Mouse (Mus musculus) embryonic facial prominence, embryonic 14.5 days (tissue): ENCODE results near the gene Dynlt1a. TPM values are rescaled to one million over a fixed set of nuclear protein-coding genes. Genes with fewer than 3 reads are reported as not detected.
"Not testable (repeated sequence)": the region's sequence is repeated elsewhere in the genome, so short reads cannot be mapped to it uniquely, and the experiment has no call there.

Experiments used
- ATAC-seq: fragments of 200-750 bp; cut with Nextera tagmentation; 2 replicates; pipeline ENCODE4 v1.8.0; 2017; ENCODE audit warnings: low read depth, moderate number of reproducible peaks, moderate TSS enrichment
- DNase-seq: peaks from one replicate; pipeline ENCODE4 v3.0.0-alpha.2; 2015; ENCODE audit warnings: low spot score
- H3K27ac ChIP-seq: fragments of 300-500 bp; sonication (generic); replicated peaks from 2 replicates; pipeline ENCODE4 v1.5.1; 2014; ENCODE audit warnings: low read depth, mild to moderate bottlenecking, low read length, moderate library complexity
- H3K27me3 ChIP-seq: fragments of 300-500 bp; sonication (generic); replicated peaks from 2 replicates; pipeline ENCODE4 v1.6.1; 2014; ENCODE audit warnings: low read length; ENCODE audit not compliant: control insufficient read depth, insufficient read depth
- H3K36me3 ChIP-seq: fragments of 300-500 bp; sonication (generic); 2 replicates; pipeline ENCODE4 v1.6.1; 2014; ENCODE audit warnings: low read length, mixed read lengths; ENCODE audit not compliant: control insufficient read depth, insufficient read depth
- H3K4me1 ChIP-seq: fragments of 300-500 bp; sonication (generic); 2 replicates; pipeline ENCODE4 v1.6.1; 2014; ENCODE audit warnings: antibody characterized with exemption, low read length; ENCODE audit not compliant: control insufficient read depth, insufficient read depth
- H3K4me2 ChIP-seq: fragments of 300-500 bp; sonication (generic); 2 replicates; pipeline ENCODE4 v1.6.1; 2014; ENCODE audit warnings: low read depth, mild to moderate bottlenecking, low read length, moderate library complexity, mixed read lengths
- H3K4me3 ChIP-seq: fragments of 300-500 bp; sonication (generic); 2 replicates; pipeline ENCODE4 v1.5.1; 2014; ENCODE audit warnings: low read depth, mild to moderate bottlenecking, low read length
- H3K9ac ChIP-seq: fragments of 300-500 bp; sonication (generic); 2 replicates; pipeline ENCODE4 v1.6.1; 2014; ENCODE audit warnings: low read depth, mild to moderate bottlenecking, low read length, moderate library complexity, mixed read lengths
- H3K9me3 ChIP-seq: fragments of 300-500 bp; sonication (generic); 2 replicates; pipeline ENCODE4 v1.6.1; 2016; ENCODE audit warnings: low read length; ENCODE audit not compliant: control insufficient read depth
- WGBS: fragments of 180-500 bp; shearing (Covaris S2); extraction: QIAGEN DNeasy Blood & Tissue Kit; methylation state at CpG from one replicate; pipeline ENCODE4 v1.1.7; 2014; 5-methylcytosine and 5-hydroxymethylcytosine counted together
- polyA plus RNA-seq: library from polyadenylated mRNA; unstranded; fragments of >200 nt; fragmentation: Nextera tagmentation; extraction: Ambion mirVana; gene quantifications from 2 replicates; pipeline ENCODE4 v1.2.1, GENCODE M21; 2014

The Dynlt1a gene
- polyA plus RNA-seq, 1 experiment from 2014 or later: 14.4 TPM

- H3K9ac ChIP-seq, H3K4me2 ChIP-seq, H3K27ac ChIP-seq, H3K9me3 ChIP-seq, H3K27me3 ChIP-seq, H3K4me3 ChIP-seq, H3K36me3 ChIP-seq, H3K4me1 ChIP-seq: not testable (repeated sequence)
- WGBS: 50% methylated on average over 6 of the region's 8 CpGs
- DNase-seq (peak; percentile 14), ATAC-seq (peak; percentile 51; the same call in 1 of the 2 replicates)
Measured at GRCm38 (mm10) chr17:6279205-6279604, 38.1 kb downstream of the Dynlt1a start.

- 87% methylated on average over 4 of the region's 6 CpGs for WGBS
- ATAC-seq, H3K4me2 ChIP-seq, H3K4me3 ChIP-seq, H3K36me3 ChIP-seq, H3K27me3 ChIP-seq, H3K4me1 ChIP-seq, H3K9me3 ChIP-seq, DNase-seq, H3K9ac ChIP-seq, H3K27ac ChIP-seq: not testable (repeated sequence)
Measured at GRCm38 (mm10) chr17:6274693-6275092, 42.6 kb downstream of the Dynlt1a start.

- WGBS: 92% methylated on average over 5 of the region's 6 CpGs
- H3K9me3 ChIP-seq, H3K4me3 ChIP-seq, ATAC-seq, DNase-seq, H3K36me3 ChIP-seq, H3K27me3 ChIP-seq, H3K4me1 ChIP-seq, H3K4me2 ChIP-seq, H3K9ac ChIP-seq, H3K27ac ChIP-seq: not testable (repeated sequence)
Measured at GRCm38 (mm10) chr17:6271970-6272369, 45.3 kb downstream of the Dynlt1a start.

GRCm38 (mm10) chr17:6270840-6271239 lies 46.5 kb downstream of the Dynlt1a start:
- ATAC-seq: peak; percentile 11; the same call in 1 of the 2 replicates
- WGBS: under 1% methylated on average over 17 of the region's 25 CpGs
- not testable (repeated sequence) for H3K4me1 ChIP-seq, H3K27ac ChIP-seq, H3K27me3 ChIP-seq, H3K36me3 ChIP-seq, H3K9me3 ChIP-seq
- H3K9ac ChIP-seq: peak overlapping the region; percentile 64
- H3K4me3 ChIP-seq: peak overlapping the region; percentile 51
- peak; percentile 20 for DNase-seq
- peak overlapping the region; percentile 52 for H3K4me2 ChIP-seq

- peak overlapping the region; percentile 64 for H3K9ac ChIP-seq
- H3K27me3 ChIP-seq, H3K4me1 ChIP-seq, H3K27ac ChIP-seq, H3K9me3 ChIP-seq, H3K36me3 ChIP-seq: not testable (repeated sequence)
- ATAC-seq (peak; percentile 88), DNase-seq (peak; percentile 0)
- peak overlapping the region; percentile 52 for H3K4me2 ChIP-seq
- WGBS: 3% methylated on average over 18 of the region's 84 CpGs
- peak overlapping the region; percentile 51 for H3K4me3 ChIP-seq
Measured at GRCm38 (mm10) chr17:6269876-6270831, 47.1 kb downstream of the Dynlt1a start.

- H3K4me1 ChIP-seq, ATAC-seq, DNase-seq, H3K9me3 ChIP-seq, H3K4me3 ChIP-seq, H3K27ac ChIP-seq, H3K9ac ChIP-seq, H3K27me3 ChIP-seq, H3K36me3 ChIP-seq: not testable (repeated sequence)
- WGBS: 3% methylated on average over 5 of the region's 20 CpGs
- H3K4me2 ChIP-seq: peak overlapping the region; percentile 42
Measured at GRCm38 (mm10) chr17:6257070-6257456, 60.2 kb downstream of the Dynlt1a start.

GRCm38 (mm10) chr17:6256400-6257069 lies 60.8 kb downstream of the Dynlt1a start, which contains the start of gene Tmem181a:
TSS of gene Tmem181a (plus strand) at chr17:6256860.
- not testable (repeated sequence) for H3K27me3 ChIP-seq, DNase-seq, H3K4me1 ChIP-seq, H3K4me3 ChIP-seq, H3K27ac ChIP-seq, H3K36me3 ChIP-seq, H3K9me3 ChIP-seq, H3K9ac ChIP-seq
- H3K4me2 ChIP-seq: peak within 1 kb of the TSS; percentile 42
- WGBS: 4% methylated on average over 4 of the region's 51 CpGs
- ATAC-seq: peak; percentile 83
